Mouse (Mus musculus) embryo, embryonic 10 days (tissue): Measurements from ENCODE around the gene Lrrc46.

Experiments used
- DNase-seq: peaks from one replicate; pipeline ENCODE4 v3.0.0-alpha.2; 2015; ENCODE audit warnings: low spot score

Gene Lrrc46

DNA sequence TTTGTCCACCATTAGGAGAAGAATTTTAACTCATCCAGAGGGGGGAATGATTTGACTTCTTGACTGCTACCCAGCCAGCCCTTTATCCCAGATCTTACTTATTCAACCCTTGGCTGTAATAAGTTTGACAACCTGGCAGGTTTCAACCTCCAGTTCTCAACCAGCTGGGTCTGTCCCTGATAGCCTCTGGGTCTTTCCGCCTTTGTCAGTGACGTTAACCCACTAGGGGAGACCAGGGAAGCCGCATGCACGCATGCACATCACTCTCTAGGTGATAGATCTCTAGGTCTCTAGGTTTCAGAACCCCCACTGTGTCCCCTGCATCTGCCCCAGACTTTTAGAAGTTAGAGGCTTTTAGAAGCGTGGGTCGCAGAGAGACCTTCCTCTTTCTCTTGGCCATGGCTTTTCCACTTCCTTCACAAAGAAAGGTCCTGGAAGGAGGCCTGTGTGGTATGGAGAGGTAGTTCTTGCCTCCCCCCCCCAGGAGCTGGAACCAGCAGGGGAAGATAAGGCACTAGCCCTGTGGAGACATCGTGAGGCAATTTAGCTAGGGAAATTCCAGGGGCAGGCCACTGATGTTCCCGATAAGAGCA, 31.9 kb downstream of the Lrrc46 start:
- no peak for DNase-seq

DNA sequence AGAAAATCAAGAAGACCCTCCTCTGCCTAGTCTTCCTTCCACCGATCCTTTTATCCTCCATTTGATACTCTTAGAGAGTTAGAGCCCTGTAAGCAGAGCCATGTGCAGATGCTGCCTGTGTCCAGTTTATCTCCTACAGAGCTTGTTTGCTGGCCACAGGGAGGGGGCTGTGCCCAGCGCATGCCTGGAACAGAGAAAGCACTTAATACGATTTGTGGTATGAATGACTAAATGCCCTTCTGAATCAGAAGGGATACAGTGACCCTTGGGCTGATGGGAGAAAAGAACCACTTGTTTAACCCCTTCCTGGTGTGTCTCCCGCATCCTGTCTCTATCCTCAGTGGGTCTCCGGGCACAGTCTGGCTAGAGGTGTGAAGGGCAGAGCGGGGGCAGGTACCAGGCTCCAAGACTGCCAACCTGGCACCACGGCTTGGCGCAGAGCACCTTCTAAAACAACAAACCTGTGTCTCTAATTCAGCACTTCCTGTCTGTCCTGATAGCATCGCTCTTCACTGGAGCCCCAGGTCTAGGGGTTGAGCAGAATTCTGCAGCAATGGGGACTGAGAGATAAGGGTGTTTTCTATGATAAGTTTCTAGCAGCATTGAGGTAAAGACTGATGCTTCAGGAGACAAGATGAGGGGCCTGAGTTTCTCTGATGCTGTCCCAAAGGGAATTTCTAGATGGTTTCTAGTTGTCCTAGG, 34.0 kb downstream of the Lrrc46 start:
- DNase-seq: no peak

GRCm38 (mm10) chr11:97003170-97003569, 38.0 kb downstream of the Lrrc46 start:
- no peak for DNase-seq

DNA sequence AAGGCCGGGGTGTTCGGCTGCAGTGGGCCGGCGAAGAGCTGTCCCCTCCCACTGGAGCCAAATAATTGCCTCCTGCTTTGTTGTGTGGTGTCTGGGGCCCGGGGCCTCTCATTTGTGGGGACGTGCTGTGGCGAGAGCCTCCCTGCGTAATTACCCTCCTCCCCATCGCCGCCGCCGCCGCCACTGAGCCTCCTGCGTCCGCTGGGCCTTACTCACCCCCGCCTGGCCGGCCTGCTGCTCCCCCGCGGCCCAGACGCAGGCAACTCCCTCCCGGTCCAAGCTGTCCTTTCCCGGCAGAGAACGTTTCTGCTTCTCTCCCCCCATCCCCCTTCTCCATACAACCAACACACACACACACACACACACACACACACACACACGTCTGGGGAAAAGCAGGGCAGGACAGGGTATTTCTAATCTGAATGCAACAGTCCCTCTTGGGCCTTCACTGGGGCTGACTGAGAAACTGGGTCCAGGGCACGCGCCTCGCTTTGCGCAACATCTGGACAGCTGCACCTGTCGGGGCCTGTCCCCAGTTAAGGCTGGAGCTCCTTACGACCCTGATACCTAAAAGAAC, 43.7 kb downstream of the Lrrc46 start:
- DNase-seq: peak; percentile 75

DNA sequence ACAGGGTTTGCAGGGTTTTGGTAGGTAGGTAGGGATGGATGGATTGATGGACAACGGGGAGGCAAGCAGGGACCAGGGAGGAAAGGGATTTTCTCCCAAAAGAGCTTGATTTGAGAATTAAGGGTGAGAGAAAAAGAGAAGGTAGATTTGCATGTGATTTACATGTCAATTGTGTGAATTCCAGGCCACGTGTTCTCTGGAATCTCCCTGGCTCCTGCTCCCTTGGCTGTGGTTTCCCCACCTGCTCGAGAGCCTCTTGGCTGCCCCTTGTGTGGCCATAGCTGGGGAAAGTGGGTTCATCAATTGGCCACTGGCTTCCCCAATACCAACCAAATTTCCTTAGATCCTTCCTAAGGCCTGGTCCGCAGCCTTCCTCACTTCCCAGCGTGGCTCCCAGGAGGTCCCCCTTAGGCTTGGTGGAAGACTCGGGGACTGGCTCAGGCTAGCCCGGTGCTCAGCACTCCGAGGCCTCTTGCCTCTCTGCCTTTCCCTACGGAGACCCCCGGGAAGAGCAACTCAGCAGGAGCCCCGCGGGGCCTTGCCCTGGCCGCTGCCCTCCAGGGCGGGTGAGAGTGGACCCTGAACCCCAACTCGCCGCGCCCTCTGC, 44.3 kb downstream of the Lrrc46 start:
- no peak for DNase-seq

- no peak for DNase-seq
Measured at GRCm38 (mm10) chr11:96995836-96996772, 45.1 kb downstream of the Lrrc46 start.

DNA sequence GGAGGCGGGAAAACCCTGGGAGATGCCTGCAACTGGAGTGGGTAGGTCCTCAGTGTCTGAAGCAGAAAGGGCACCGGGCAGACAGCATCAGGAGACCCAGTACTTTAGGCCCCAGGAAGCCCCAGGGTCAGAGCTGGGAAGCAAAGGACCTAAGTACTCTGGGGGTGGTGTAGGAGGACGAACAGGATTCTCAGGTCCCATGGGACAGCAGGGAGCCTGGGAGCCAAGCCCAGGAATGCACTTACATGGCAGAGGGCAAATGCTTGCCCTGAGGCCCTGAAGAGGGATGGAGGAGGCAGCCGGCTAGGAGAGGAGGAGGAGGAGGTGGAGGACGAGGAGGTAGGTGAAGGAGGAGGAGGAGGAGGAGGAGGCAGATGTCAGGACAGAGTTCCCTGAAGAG, 46.2 kb downstream of the Lrrc46 start:
- DNase-seq: peak; percentile 44

GRCm38 (mm10) chr11:96992722-96993311, 48.4 kb downstream of the Lrrc46 start:
- peak; percentile 62 for DNase-seq

DNA sequence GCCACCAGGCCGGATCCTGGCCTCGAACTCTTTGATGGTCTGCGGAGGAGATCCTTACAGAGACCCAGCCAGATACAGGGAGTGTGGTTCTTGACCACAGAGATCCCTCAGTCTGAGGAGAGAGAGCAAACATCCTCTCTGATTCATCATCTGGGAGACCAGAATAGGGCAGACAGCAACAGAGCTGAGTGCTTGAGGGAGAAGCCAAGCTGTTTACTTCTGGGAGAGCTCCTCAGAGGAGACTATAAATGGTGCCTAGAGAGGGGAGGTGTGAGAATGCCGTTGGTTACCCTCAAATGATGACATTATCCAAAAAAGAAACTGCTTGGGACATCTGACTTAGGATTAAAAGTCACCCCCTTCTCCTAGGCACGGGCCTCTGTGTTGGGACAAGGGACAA, 49.7 kb downstream of the Lrrc46 start:
- DNase-seq: no peak

- DNase-seq: peak; percentile 55
Measured at GRCm38 (mm10) chr11:96987873-96988655, 53.1 kb downstream of the Lrrc46 start.

DNA sequence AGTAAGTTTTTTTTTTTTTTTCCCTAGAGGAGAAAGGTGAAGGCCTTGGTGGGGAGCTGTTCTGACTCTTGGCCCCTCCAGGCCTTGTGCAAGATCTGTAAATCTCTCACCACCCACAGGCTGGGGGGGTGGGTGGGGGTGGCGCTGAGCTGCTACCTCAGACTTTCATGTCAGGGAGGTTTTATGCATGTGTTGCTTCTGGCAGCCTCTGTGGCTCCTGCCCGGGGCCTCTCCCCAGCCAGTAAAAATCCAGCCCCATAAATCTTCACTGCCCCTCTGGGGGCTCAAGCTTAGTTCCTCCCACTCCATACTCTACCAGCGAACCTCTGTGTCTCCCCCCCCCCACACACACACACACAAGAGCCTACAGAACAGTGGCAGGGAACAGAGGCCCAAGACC, 54.7 kb downstream of the Lrrc46 start:
- DNase-seq: no peak

GRCm38 (mm10) chr11:96984903-96985302, 56.3 kb downstream of the Lrrc46 start:
- DNase-seq: no peak
